Mouse (Mus musculus) embryonic facial prominence, embryonic 13.5 days (tissue): ENCODE measurements at regions not wholly inside any gene's neighbourhood (a gene's known extent, or its start where the extent isn't known, plus 50 kb on each side); places are given as distances from the start of the nearest gene placed in this dataset.
"Not testable (repeated sequence)": the region's sequence is repeated elsewhere in the genome, so short reads cannot be mapped to it uniquely, and the experiment has no call there.

Source experiments
- ATAC-seq: fragments of 200-750 bp; cut with Nextera tagmentation; 2 replicates; pipeline ENCODE4 v1.8.0; 2017; ENCODE audit warnings: low read depth; ENCODE audit not compliant: insufficient number of reproducible peaks, insufficient read depth, low FRiP score, low TSS enrichment
- H3K27ac ChIP-seq: fragments of 300-500 bp; sonication (generic); 2 replicates; pipeline ENCODE4 v1.5.1; 2015; ENCODE audit warnings: moderate library complexity, mild to moderate bottlenecking, inconsistent platforms
- H3K27me3 ChIP-seq: fragments of 300-500 bp; sonication (generic); 2 replicates; pipeline ENCODE4 v1.6.1; 2015; ENCODE audit warnings: mild to moderate bottlenecking, inconsistent platforms
- H3K36me3 ChIP-seq: fragments of 300-500 bp; sonication (generic); 2 replicates; pipeline ENCODE4 v1.6.1; 2015; ENCODE audit warnings: mild to moderate bottlenecking, inconsistent platforms
- H3K4me1 ChIP-seq: fragments of 300-500 bp; sonication (generic); 2 replicates; pipeline ENCODE4 v1.6.1; 2015; ENCODE audit warnings: inconsistent platforms
- H3K4me2 ChIP-seq: fragments of 300-500 bp; sonication (generic); 2 replicates; pipeline ENCODE4 v1.6.1; 2015; ENCODE audit warnings: moderate library complexity, mild to moderate bottlenecking, inconsistent platforms
- H3K4me3 ChIP-seq: fragments of 300-500 bp; sonication (generic); 2 replicates; pipeline ENCODE4 v1.5.1; 2015; ENCODE audit warnings: mild to moderate bottlenecking, inconsistent platforms
- H3K9ac ChIP-seq: fragments of 300-500 bp; sonication (generic); 2 replicates; pipeline ENCODE4 v1.6.1; 2015; ENCODE audit warnings: mild to moderate bottlenecking, inconsistent platforms
- H3K9me3 ChIP-seq: fragments of 300-500 bp; sonication (generic); 2 replicates; pipeline ENCODE4 v1.6.1; 2016; ENCODE audit warnings: inconsistent platforms
- WGBS: fragments of 180-500 bp; shearing (Covaris S2); methylation state at CpG from one replicate; pipeline ENCODE4 v1.1.7; 2015; ENCODE audit warnings: mixed read lengths; 5-methylcytosine and 5-hydroxymethylcytosine counted together

DNA sequence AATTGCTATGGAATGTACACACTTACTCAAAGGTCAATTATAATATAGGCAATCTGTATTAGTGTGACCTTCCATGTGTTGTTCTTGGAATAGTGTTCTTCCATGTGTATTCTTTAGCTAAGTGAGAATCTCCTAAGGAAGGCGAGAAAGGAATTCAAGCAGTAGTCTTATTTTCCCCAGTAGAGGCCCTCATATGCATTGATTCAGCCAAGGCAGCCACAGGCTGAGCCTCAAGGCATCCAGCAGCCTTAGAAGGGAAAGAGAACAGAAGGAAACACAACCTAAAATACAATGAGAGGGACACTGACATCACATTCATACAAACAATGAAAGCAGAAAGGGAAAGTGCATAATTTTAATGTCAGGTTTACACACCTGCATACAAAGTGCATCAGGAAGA lies 541.4 kb upstream of the Got2 start:
- Histone ChIP-seq H3K27ac (no peak overlapping the region), H3K36me3 (no peaks in the 10 kb centered on the region), H3K4me2 (no peak overlapping the region), H3K9ac (no peak overlapping the region), H3K9me3 (no peaks in the 10 kb centered on the region), H3K4me1 (no peaks in the 10 kb centered on the region), H3K27me3 (no peaks in the 10 kb centered on the region), H3K4me3 (no peak overlapping the region)
- no peak for ATAC-seq
- WGBS: 62% methylated on average over 1 of the region's 1 CpGs

GRCm38 (mm10) chr8:96426900-96427299 lies 538.6 kb upstream of the Got2 start:
- ATAC-seq: no peak
- no peaks in the 10 kb centered on the region for H3K27me3 ChIP-seq
- no peak overlapping the region for H3K4me3 ChIP-seq
- H3K4me2 ChIP-seq: no peak overlapping the region
- H3K9ac ChIP-seq: no peak overlapping the region
- H3K4me1 ChIP-seq: no peaks in the 10 kb centered on the region
- H3K36me3 ChIP-seq: no peaks in the 10 kb centered on the region
- H3K9me3 ChIP-seq: no peaks in the 10 kb centered on the region
- 62% methylated on average over 1 of the region's 1 CpGs for WGBS
- H3K27ac ChIP-seq: no peak overlapping the region

- Histone ChIP-seq H3K36me3 (no peaks in the 10 kb centered on the region), H3K4me3 (no peak overlapping the region), H3K4me1 (no peaks in the 10 kb centered on the region), H3K9ac (no peak overlapping the region), H3K4me2 (no peak overlapping the region), H3K9me3 (no peaks in the 10 kb centered on the region), H3K27ac (no peak overlapping the region), H3K27me3 (no peaks in the 10 kb centered on the region)
- ATAC-seq: no peak
- WGBS: 61% methylated on average over 1 of the region's 1 CpGs
Measured at GRCm38 (mm10) chr8:96409601-96410000, 521.3 kb upstream of the Got2 start.

- H3K9ac ChIP-seq: no peak overlapping the region
- H3K4me1 ChIP-seq: no peaks in the 10 kb centered on the region
- 83% methylated on average over 15 of the region's 15 CpGs for WGBS
- H3K9me3 ChIP-seq: no peaks in the 10 kb centered on the region
- no peak overlapping the region for H3K4me2 ChIP-seq
- no peak for ATAC-seq
- H3K27me3 ChIP-seq: no peaks in the 10 kb centered on the region
- H3K4me3 ChIP-seq: no peak overlapping the region
- H3K36me3 ChIP-seq: no peaks in the 10 kb centered on the region
- H3K27ac ChIP-seq: no peak overlapping the region
Measured at GRCm38 (mm10) chr8:96404549-96405145, 516.3 kb upstream of the Got2 start.

- WGBS: 70% methylated on average over 3 of the region's 3 CpGs
- no peak overlapping the region for H3K9ac ChIP-seq
- no peak for ATAC-seq
- H3K27me3 ChIP-seq: no peaks in the 10 kb centered on the region
- no peak overlapping the region for H3K4me3 ChIP-seq
- no peaks in the 10 kb centered on the region for H3K36me3 ChIP-seq
- no peak overlapping the region for H3K4me2 ChIP-seq
- no peaks in the 10 kb centered on the region for H3K4me1 ChIP-seq
- H3K9me3 ChIP-seq: no peaks in the 10 kb centered on the region
- no peak overlapping the region for H3K27ac ChIP-seq
Measured at GRCm38 (mm10) chr8:96403669-96404068, 515.3 kb upstream of the Got2 start.

GRCm38 (mm10) chr8:96399381-96399780 lies 511.0 kb upstream of the Got2 start:
- H3K4me2 ChIP-seq: not testable (repeated sequence)

DNA sequence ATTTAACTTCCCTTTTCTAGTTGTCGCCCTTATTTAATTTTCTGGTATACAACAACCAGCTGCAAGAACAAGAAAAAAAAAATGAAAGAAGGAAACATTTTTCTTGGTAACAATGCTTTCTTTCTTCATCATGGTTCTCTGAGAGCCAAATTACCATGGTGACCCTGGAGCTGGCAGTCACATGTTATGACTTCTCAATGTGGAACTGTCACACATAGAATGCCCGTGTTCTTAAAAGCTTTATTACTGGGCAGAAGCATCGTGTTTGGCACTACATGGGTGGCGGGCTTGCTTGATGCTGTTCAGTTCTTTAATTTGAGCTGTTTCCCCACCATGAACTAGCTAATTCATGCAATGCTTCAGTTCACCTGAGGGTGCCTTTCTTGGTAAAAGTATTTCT lies 504.7 kb upstream of the Got2 start:
- Histone ChIP-seq H3K9ac (no peak overlapping the region), H3K4me3 (no peak overlapping the region), H3K4me1 (0 out of 2 replicates have a peak, but pooled peaks cover 3% of the 10 kb centered on the region), H3K9me3 (no peaks in the 10 kb centered on the region), H3K36me3 (no peaks in the 10 kb centered on the region), H3K27ac (no peak overlapping the region), H3K4me2 (no peak overlapping the region), H3K27me3 (no peaks in the 10 kb centered on the region)
- no peak for ATAC-seq
- 35% methylated on average over 4 of the region's 4 CpGs for WGBS

More at GRCm38 (mm10) chr8:96399381-96399780, 511.0 kb upstream of the Got2 start:
- not testable (repeated sequence) for H3K27ac ChIP-seq, H3K4me3 ChIP-seq, ATAC-seq, H3K4me1 ChIP-seq, H3K27me3 ChIP-seq, H3K9ac ChIP-seq, H3K9me3 ChIP-seq, H3K36me3 ChIP-seq
- WGBS: 82% methylated on average over 4 of the region's 4 CpGs

GRCm38 (mm10) chr8:96389251-96389650 lies 500.9 kb upstream of the Got2 start:
- WGBS: 76% methylated on average over 3 of the region's 3 CpGs
- ATAC-seq: no peak

GRCm38 (mm10) chr8:96370500-96370899 lies 482.2 kb upstream of the Got2 start:
- 86% methylated on average over 9 of the region's 9 CpGs for WGBS
- Histone ChIP-seq H3K27me3 (no peaks in the 10 kb centered on the region), H3K9me3 (no peaks in the 10 kb centered on the region), H3K27ac (no peak overlapping the region), H3K4me3 (no peak overlapping the region), H3K36me3 (no peaks in the 10 kb centered on the region), H3K9ac (no peak overlapping the region), H3K4me1 (no peaks in the 10 kb centered on the region), H3K4me2 (no peak overlapping the region)
- no peak for ATAC-seq

More at GRCm38 (mm10) chr8:96389251-96389650, 500.9 kb upstream of the Got2 start:
- H3K4me1 ChIP-seq: 0 out of 2 replicates have a peak, but pooled peaks cover 3% of the 10 kb centered on the region
- H3K36me3 ChIP-seq: no peaks in the 10 kb centered on the region
- H3K9me3 ChIP-seq: no peaks in the 10 kb centered on the region
- no peak overlapping the region for H3K4me3 ChIP-seq
- H3K27ac ChIP-seq: no peak overlapping the region
- no peak overlapping the region for H3K4me2 ChIP-seq
- no peaks in the 10 kb centered on the region for H3K27me3 ChIP-seq
- no peak overlapping the region for H3K9ac ChIP-seq

- H3K4me2 ChIP-seq: no peak overlapping the region
- no peak overlapping the region for H3K9ac ChIP-seq
- WGBS: 37% methylated on average over 14 of the region's 14 CpGs
- H3K27me3 ChIP-seq: no peaks in the 10 kb centered on the region
- no peak overlapping the region for H3K27ac ChIP-seq
- peaks cover 5% of the 10 kb centered on the region; the same call in 1 of the 2 replicates for H3K4me1 ChIP-seq
- ATAC-seq: no peak
- no peak overlapping the region for H3K4me3 ChIP-seq
- no peaks in the 10 kb centered on the region for H3K9me3 ChIP-seq
- H3K36me3 ChIP-seq: no peaks in the 10 kb centered on the region
Measured at GRCm38 (mm10) chr8:96362853-96363445, 474.6 kb upstream of the Got2 start.

GRCm38 (mm10) chr8:96350531-96351069 lies 462.3 kb upstream of the Got2 start:
- Histone ChIP-seq H3K9me3 (no peaks in the 10 kb centered on the region), H3K4me2 (no peak overlapping the region), H3K36me3 (no peaks in the 10 kb centered on the region), H3K9ac (no peak overlapping the region), H3K4me3 (no peak overlapping the region), H3K4me1 (no peaks in the 10 kb centered on the region), H3K27ac (no peak overlapping the region), H3K27me3 (no peaks in the 10 kb centered on the region)
- 73% methylated on average over 6 of the region's 6 CpGs for WGBS
- no peak for ATAC-seq

- 83% methylated on average over 6 of the region's 6 CpGs for WGBS
- no peaks in the 10 kb centered on the region for H3K4me1 ChIP-seq
- no peak overlapping the region for H3K9ac ChIP-seq
- no peaks in the 10 kb centered on the region for H3K9me3 ChIP-seq
- H3K36me3 ChIP-seq: no peaks in the 10 kb centered on the region
- H3K4me2 ChIP-seq: no peak overlapping the region
- no peak for ATAC-seq
- H3K27ac ChIP-seq: no peak overlapping the region
- H3K4me3 ChIP-seq: no peak overlapping the region
- no peaks in the 10 kb centered on the region for H3K27me3 ChIP-seq
Measured at GRCm38 (mm10) chr8:96349503-96349902, 461.2 kb upstream of the Got2 start.
